Mouse (Mus musculus): ENCODE data around the gene B020011L13Rik. TPM values are rescaled to one million over a fixed set of nuclear protein-coding genes. Genes with fewer than 3 reads are reported as not detected.
"Not testable (repeated sequence)": the region's sequence is repeated elsewhere in the genome, so short reads cannot be mapped to it uniquely, and the experiment has no call there.

B020011L13Rik gene
- not detected in 2 replicates for polyA plus RNA-seq (2014; fragmentation: Nextera tagmentation; extraction: Ambion mirVana)

GRCm38 (mm10) chr1:117780833-117781232 is at the start of gene B020011L13Rik:
Gene B020011L13Rik, plus strand, starts transcription at chr1:117781133.
- not testable (repeated sequence) for H3K4me2 ChIP-seq (replicated peaks; ENCODE audit: low read depth, low read length); H3K9me3 ChIP-seq (ENCODE audit: control insufficient read depth, low read depth, low read length); H3K27ac ChIP-seq (ENCODE audit: low read length); H3K36me3 ChIP-seq (ENCODE audit: control insufficient read depth, insufficient read depth, low read length); ATAC-seq (ENCODE audit: insufficient number of reproducible peaks, insufficient read depth, low FRiP score, low read depth); H3K4me1 ChIP-seq (ENCODE audit: control insufficient read depth, insufficient read depth, low read length); H3K27me3 ChIP-seq (ENCODE audit: control insufficient read depth, insufficient read depth, low read length); H3K9ac ChIP-seq (replicated peaks; ENCODE audit: low read depth, low read length); H3K4me3 ChIP-seq (ENCODE audit: low read depth, low read length)
- 52% methylated on average over 3 of the region's 3 CpGs for WGBS

GRCm38 (mm10) chr1:117816271-117816670 is 35.3 kb downstream of the B020011L13Rik start:
- ATAC-seq (ENCODE audit: insufficient number of reproducible peaks, insufficient read depth, low FRiP score, low read depth); H3K4me3 ChIP-seq (ENCODE audit: low read depth, low read length); H3K9ac ChIP-seq (replicated peaks; ENCODE audit: low read depth, low read length); H3K4me1 ChIP-seq (ENCODE audit: control insufficient read depth, insufficient read depth, low read length); H3K36me3 ChIP-seq (ENCODE audit: control insufficient read depth, insufficient read depth, low read length); H3K4me2 ChIP-seq (replicated peaks; ENCODE audit: low read depth, low read length); H3K27ac ChIP-seq (ENCODE audit: low read length); H3K9me3 ChIP-seq (ENCODE audit: control insufficient read depth, low read depth, low read length); H3K27me3 ChIP-seq (ENCODE audit: control insufficient read depth, insufficient read depth, low read length): not testable (repeated sequence)

GRCm38 (mm10) chr1:117829781-117830180 is 48.8 kb downstream of the B020011L13Rik start, which contains the start of gene Gm28360:
Gene Gm28360, plus strand, starts transcription at chr1:117830081.
- not testable (repeated sequence) for H3K4me3 ChIP-seq (ENCODE audit: low read depth, low read length); H3K4me1 ChIP-seq (ENCODE audit: control insufficient read depth, insufficient read depth, low read length); H3K9ac ChIP-seq (replicated peaks; ENCODE audit: low read depth, low read length); H3K36me3 ChIP-seq (ENCODE audit: control insufficient read depth, insufficient read depth, low read length); H3K4me2 ChIP-seq (replicated peaks; ENCODE audit: low read depth, low read length); H3K9me3 ChIP-seq (ENCODE audit: control insufficient read depth, low read depth, low read length); H3K27ac ChIP-seq (ENCODE audit: low read length); ATAC-seq (ENCODE audit: insufficient number of reproducible peaks, insufficient read depth, low FRiP score, low read depth); H3K27me3 ChIP-seq (ENCODE audit: control insufficient read depth, insufficient read depth, low read length)
- WGBS, result 70% methylated on average over 5 of the region's 5 CpGs

GRCm38 (mm10) chr1:117851718-117852117 is 70.8 kb downstream of the B020011L13Rik start:
- not testable (repeated sequence) for H3K9me3 ChIP-seq (ENCODE audit: control insufficient read depth, low read depth, low read length); H3K4me2 ChIP-seq (replicated peaks; ENCODE audit: low read depth, low read length); H3K9ac ChIP-seq (replicated peaks; ENCODE audit: low read depth, low read length); ATAC-seq (ENCODE audit: insufficient number of reproducible peaks, insufficient read depth, low FRiP score, low read depth); H3K4me3 ChIP-seq (ENCODE audit: low read depth, low read length); H3K4me1 ChIP-seq (ENCODE audit: control insufficient read depth, insufficient read depth, low read length); H3K27me3 ChIP-seq (ENCODE audit: control insufficient read depth, insufficient read depth, low read length); H3K36me3 ChIP-seq (ENCODE audit: control insufficient read depth, insufficient read depth, low read length); H3K27ac ChIP-seq (ENCODE audit: low read length)
- WGBS, result 91% methylated on average over 3 of the region's 3 CpGs

Other genes starting within 250 kb of the B020011L13Rik start
- gene Gm28363, start 84.0 kb upstream of the B020011L13Rik start, polyA plus RNA-seq (2014; fragmentation: Nextera tagmentation; extraction: Ambion mirVana), result not detected in 2 replicates
- not detected in 2 replicates for gene Gm28360, start 48.9 kb downstream of the B020011L13Rik start, polyA plus RNA-seq (2014; fragmentation: Nextera tagmentation; extraction: Ambion mirVana)
- gene Gm28168, start 146.9 kb downstream of the B020011L13Rik start, polyA plus RNA-seq (2014; fragmentation: Nextera tagmentation; extraction: Ambion mirVana), result not detected in 2 replicates
- not detected in 2 replicates for gene Gm7145, start 184.8 kb downstream of the B020011L13Rik start, polyA plus RNA-seq (2014; fragmentation: Nextera tagmentation; extraction: Ambion mirVana)

Measured in stomach, embryonic 14.5 days (tissue).